Mouse (Mus musculus): ENCODE data around the gene Cfdp1. TPM values are rescaled to one million over a fixed set of nuclear protein-coding genes. Genes with fewer than 3 reads are reported as not detected.

Cfdp1 gene
- total RNA-seq, 2 experiments from 2014 or later = 35.2 to 36.1 TPM

Other genes starting within 250 kb of the Cfdp1 start
- gene Ldhd, start 223.9 kb downstream of the Cfdp1 start, total RNA-seq (2021) = 10 to 100 TPM; 49.2 to 51.1 TPM
- 1 to 10 TPM; 6.5 to 7.4 TPM for gene Zfp1, start 210.9 kb downstream of the Cfdp1 start, total RNA-seq (2021)
- gene Ctrb1, start 163.3 kb downstream of the Cfdp1 start, total RNA-seq (2021) = not detected
- 10 to 100 TPM; 18.9 to 19.1 TPM for gene Bcar1, start 110.5 kb downstream of the Cfdp1 start, total RNA-seq (2021)
- 1 to 10 TPM; 2.4 to 2.6 TPM for gene Tmem170, start 22.5 kb upstream of the Cfdp1 start, total RNA-seq (2021)
- gene Chst5, start 56.2 kb upstream of the Cfdp1 start, total RNA-seq (2021) = not detected
- 1 to 10 TPM; 2.0 to 2.4 TPM for gene Tmem231, start 79.6 kb upstream of the Cfdp1 start, total RNA-seq (2021)
- gene Gabarapl2, start 86.4 kb upstream of the Cfdp1 start, total RNA-seq (2021) = 100 to 1,000 TPM; 137 to 139 TPM
- gene Adat1, start 138.0 kb upstream of the Cfdp1 start, total RNA-seq (2021) = 1 to 10 TPM; 1.9 to 2.2 TPM
- gene Kars, start 157.0 kb upstream of the Cfdp1 start, total RNA-seq (2021) = 100 to 1,000 TPM in 1 of 2 experiments, 10 to 100 TPM in 1; 99.8 to 112 TPM
- gene Terf2ip, start 157.1 kb upstream of the Cfdp1 start, total RNA-seq (2021) = 10 to 100 TPM; 10.9 to 12.9 TPM
- not detected for gene Gm6793, start 160.7 kb upstream of the Cfdp1 start, total RNA-seq (2021)

Measured in heart, adult 18-20 months (tissue).